Mouse (Mus musculus): ENCODE data around the gene Ctnnbl1.

Ctnnbl1 gene

DNA sequence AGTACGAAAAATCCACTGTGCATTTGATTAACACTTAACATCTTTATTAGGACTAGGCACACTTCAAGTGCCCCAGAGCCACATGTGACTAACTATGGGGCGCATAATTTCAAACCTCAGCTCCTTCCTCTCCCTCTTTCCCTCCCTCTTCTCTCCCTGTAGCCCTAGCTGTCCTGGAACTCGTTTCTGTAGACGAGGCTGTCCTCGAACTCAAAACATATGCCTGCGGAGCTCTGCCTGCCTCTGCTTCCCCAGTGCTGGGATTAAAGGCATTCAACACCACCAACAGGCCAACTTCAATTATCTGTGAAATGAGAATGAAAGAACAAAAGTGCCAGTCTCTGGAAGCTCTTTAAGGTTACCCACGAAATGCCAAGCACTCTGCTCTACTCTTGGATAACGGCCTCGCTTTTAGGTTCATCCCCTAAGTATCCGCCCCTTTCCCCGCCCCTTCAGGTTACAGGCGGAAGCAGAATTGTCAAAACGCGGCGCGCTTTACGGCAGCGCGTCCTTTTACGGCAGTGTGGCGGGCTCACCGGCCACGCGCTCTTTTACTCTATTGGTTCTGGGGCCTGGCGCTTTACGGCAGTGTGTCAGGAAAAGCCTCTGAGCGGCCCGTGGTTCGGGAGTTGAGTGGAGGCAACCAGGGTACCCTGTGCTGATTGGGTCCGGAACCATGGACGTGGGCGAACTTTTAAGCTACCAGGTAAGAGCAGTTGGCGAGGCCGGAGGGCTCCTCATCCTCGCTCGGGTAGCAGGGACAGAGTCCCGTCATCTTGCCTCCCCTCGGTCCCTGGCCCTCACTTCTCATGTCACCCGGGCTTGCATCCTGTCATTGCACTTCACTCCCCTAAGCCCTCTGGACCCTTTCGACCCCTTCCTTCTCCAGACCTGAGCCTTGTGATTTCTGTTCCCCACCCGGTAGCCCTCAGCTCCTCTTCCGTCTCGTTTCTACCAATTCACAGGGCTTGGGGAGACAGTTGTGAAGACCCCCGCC is at the start of gene Ctnnbl1:
Gene Ctnnbl1 (plus strand): TSS at position 548 of the 997 bp plus-strand sequence.
- DNase-seq (ENCODE audit: low spot score) = peak; percentile 99

DNA sequence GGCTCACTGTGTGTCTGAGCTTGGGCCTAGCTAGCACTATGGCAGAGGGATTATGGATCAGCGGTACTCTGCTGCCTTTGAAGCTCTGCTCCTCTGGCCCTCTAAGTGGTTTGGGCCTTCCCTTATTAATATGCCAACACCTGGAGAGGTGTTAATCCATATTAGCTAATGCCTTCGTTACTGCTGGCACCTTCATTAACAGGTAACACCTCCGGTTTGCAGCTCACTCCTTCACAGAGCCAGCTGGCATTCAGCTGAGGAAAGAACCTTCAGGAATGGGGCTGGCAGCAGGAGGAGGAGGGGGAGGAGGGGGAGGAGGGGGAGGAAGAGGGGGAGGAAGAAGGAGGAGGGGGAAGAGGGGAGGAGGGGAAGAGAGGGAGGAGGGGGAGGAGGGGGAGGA is 49.7 kb upstream of the Ctnnbl1 start:
- no peak for DNase-seq (ENCODE audit: low spot score)

GRCm38 (mm10) chr2:157691266-157692105 is 45.7 kb upstream of the Ctnnbl1 start:
- DNase-seq (ENCODE audit: low spot score) = no peak

DNA sequence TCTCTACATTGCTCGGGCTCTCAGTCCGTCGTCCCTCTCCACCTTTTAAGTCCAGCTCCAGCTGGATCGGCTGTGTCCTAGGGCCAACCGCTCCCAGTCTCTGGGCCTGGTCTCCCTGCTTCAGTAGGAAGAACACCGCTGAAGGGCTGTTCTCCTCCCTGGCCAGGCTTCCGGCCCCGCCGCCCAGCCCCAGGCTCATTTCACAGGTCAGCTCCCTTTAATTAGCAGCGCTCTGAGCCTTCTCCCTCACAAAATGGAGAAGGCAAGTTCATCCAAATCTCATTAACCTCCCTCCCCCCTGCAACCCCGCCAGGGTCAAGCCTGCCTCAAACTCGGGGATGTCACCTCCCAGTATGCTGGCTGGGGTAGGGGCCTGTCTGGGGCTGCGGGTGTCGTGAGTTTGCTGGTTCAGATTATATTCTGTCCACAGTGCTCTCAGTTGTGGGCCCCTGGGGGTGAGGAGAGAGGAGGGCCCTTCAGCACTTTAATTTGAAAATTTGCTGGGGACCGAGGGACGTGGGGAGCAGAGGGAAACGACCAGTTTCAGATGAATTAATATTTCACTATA is 44.8 kb upstream of the Ctnnbl1 start:
- no peak for DNase-seq (ENCODE audit: low spot score)

DNA sequence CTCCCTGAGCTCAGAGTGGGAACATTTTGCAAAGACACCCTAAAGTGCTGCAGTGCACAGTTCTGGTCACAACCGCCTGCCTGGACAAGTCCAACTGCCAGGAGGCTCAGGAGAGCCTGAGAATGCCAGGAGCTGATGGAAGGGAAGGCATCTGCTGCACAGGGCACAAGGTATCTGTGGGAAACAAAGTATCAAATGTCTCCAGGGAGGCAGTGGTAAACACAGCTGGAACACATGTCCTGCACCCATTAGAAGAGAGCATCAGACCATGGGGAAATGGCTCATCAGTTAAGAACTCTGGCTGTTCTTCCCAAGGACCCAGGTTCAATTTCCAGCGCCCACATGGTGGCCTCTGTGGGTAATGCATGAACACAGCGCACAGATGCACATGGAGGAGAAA is 43.6 kb upstream of the Ctnnbl1 start:
- DNase-seq (ENCODE audit: low spot score) = no peak

GRCm38 (mm10) chr2:157696297-157696731 is 40.9 kb upstream of the Ctnnbl1 start:
- DNase-seq (ENCODE audit: low spot score) = no peak

- DNase-seq (ENCODE audit: low spot score) = no peak
These were observed 34.0 kb upstream of the Ctnnbl1 start for GRCm38 (mm10) chr2:157703155-157703554.

DNA sequence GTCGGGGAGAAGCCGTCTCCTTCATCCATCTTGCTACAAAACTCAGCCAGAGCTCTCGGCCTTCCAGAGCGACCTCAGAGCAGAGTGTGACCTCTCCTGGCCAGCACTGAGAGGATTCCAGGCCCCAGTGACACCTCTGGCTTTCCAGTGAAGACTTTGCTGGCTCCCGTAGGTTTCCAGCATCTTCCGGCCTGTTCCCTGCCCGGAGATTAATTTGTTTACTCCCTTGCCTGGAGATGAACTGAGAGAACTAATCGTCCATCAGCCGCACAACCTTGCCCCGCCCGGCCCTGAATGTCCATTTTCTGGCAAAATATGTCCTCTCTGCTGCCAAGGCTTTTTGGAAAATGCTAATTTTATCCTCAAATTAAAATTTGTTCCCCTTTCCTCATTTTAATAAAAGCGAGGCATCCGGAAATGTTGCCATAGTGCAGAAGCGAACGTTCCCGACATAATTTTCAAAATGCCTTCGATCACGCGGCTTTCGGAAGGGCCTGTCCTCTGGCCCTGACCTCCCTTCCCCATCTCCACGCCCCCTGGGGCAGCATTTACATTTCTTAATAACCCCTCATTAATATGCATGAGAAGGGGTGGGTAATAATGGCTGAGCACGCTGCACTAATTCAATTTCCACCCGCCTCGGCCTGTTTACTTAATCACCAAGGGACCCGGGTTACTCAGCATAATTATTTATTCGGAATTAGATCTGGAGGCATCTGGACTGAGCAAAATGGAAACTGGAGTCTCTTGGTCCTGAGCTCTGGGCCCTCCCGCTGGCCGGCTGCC is 32.0 kb upstream of the Ctnnbl1 start:
- no peak for DNase-seq (ENCODE audit: low spot score)

- DNase-seq (ENCODE audit: low spot score) = no peak
These were observed 31.4 kb upstream of the Ctnnbl1 start for GRCm38 (mm10) chr2:157705777-157706158.

- DNase-seq (ENCODE audit: low spot score) = no peak
These were observed 29.8 kb upstream of the Ctnnbl1 start for GRCm38 (mm10) chr2:157707191-157707923.

DNA sequence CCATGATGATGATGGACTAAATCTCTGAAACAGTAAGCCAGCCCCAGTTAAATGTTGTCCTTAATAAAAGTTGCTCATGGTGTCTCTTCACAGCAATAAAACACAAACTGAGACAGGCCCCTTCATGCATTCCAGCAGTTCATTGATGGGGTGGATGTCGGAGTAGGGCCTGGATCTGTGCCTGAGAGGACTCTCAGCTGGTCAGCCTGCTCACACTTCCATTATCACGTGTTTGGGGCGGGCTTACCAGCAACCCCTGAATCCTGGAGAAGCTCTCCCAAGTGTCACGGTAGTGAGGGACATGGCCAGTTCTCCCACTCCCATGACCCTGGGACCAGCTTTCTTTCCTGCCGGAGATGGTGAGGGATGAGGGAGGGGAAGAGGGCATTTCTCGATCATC is 24.5 kb upstream of the Ctnnbl1 start:
- no peak for DNase-seq (ENCODE audit: low spot score)

DNA sequence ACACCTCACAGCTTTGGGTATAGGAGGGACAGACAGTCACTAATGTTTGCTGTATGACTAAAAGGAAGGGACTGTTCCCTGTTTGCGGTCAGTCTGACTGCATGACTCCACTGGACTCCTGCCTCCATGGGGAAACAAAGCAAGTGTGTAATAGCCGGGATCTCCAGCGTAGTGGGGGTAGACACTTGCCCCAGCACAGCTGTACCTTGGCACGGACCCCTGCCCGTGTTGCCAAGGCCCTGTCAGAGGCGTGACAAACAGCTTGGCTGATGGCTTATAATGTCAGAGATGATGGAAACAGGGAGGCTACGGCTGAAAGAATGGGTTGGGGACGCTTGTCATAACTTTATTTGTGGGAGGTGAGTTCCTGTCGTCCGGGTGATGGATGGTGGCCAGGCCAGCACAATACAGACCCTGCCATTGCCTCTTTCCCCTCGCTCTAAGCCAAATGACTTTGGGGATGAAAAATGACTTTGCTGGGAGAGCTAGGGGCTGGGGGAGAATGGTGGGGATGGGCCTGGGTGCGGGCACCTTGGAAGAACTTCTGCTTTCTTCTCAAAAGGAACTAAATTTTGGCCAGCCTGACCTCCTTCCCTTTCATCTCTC is 21.5 kb upstream of the Ctnnbl1 start:
- peak; percentile 62 for DNase-seq (ENCODE audit: low spot score)

GRCm38 (mm10) chr2:157718441-157718840 is 18.8 kb upstream of the Ctnnbl1 start:
- no peak for DNase-seq (ENCODE audit: low spot score)

GRCm38 (mm10) chr2:157723883-157724573 is 13.2 kb upstream of the Ctnnbl1 start:
- no peak for DNase-seq (ENCODE audit: low spot score)

DNA sequence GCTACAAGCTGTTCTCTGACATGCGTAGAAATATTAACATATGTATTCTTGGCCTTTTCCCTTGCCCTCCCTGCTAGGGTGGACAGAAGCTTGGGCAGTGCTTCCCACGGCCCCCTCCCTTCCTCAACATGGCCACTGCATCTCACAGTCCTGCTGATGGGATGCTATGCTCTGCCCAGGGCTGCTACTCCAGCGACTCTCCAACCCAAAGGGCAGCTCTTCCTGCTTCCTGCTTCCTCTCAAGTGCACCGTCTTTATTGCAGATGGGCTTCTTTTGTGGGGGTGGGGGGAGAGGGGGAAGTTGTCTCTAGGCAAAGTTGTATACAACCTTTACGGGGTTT is 12.7 kb upstream of the Ctnnbl1 start:
- no peak for DNase-seq (ENCODE audit: low spot score)

DNA sequence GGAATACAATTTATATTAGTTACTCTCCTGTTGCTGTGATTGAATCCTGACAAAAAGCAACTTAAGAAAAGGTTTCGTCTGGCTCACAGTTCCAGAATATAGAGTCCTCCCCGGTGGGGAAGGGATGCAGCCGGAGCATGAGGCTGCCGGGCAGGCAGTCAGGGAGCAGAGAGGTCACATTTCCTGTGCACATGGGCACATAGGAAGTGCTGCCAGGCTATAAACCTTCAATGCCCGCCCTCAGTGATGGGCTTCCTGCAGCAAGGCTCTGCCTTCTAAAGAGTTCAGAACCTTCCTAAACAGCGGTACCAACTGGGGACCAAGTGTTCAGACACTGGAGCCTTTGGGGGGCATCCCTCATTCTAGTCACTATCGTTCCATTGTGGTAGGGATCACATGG is 7.4 kb downstream of the Ctnnbl1 start:
- no peak for DNase-seq (ENCODE audit: low spot score)

DNA sequence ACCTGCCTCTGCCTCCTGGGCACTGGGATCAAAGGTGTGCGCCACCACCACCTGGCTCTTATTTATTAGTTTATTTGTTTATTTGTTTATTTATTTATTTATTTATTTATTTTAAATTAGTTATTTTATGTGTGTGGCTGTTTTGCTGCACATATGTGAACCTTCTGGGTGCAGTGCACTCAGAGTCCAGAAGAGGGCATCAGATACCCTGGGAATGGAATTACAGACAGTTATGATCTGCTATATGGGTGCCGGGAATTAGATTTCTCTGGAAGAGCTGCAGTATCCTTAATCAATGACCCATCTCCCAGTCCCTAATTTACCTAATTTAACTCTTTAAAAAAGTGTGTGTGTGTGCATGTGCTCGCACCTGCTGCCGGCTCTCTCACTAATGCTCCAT is 8.5 kb downstream of the Ctnnbl1 start:
- DNase-seq (ENCODE audit: low spot score) = no peak

DNA sequence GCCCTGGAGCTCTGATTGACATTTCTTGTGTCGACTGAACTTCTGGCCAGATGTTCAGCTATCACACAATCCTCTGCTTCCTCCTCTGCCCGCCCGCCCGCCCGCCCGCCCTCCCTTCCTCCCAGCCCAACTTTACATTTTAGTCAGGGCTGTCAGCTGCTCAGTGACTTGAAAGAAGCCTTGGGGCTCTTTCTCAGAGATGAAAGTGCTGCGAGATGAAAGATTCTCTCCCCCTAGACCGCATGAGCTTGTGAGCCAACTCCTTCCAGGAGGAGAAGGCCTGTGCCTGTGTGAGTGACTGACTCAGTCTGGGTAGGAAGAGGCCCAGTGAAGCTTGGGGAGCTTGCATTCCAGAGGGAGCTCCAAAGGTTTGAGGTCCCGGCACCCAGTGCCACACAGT is 9.4 kb downstream of the Ctnnbl1 start:
- no peak for DNase-seq (ENCODE audit: low spot score)

GRCm38 (mm10) chr2:157747989-157748388 is 10.8 kb downstream of the Ctnnbl1 start:
- no peak for DNase-seq (ENCODE audit: low spot score)

DNA sequence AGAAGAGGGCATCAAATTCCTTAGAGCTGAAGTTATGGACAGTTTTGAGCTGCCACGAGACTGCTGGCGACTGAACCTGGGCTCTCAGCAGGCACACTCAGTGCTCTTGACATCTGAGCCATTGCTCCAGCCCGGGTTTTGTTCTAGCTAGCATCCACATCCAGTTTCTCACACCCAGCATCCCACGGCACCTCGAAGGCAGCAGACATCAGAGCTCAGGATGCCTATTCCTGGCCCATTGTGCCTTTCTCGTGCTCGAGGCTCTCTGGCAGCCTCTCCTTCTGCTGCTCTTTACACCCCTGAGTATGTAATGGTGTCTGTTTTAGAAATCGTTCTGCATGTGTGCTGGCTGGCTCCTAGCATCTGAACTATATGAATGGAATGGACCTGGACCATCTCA is 13.3 kb downstream of the Ctnnbl1 start:
- DNase-seq (ENCODE audit: low spot score) = no peak
